Mouse (Mus musculus): Measurements from ENCODE around the gene Zfp362.
A peak's percentile ranks its signal among the peaks of the same experiment; 100 is the strongest.

Zfp362 gene

DNA sequence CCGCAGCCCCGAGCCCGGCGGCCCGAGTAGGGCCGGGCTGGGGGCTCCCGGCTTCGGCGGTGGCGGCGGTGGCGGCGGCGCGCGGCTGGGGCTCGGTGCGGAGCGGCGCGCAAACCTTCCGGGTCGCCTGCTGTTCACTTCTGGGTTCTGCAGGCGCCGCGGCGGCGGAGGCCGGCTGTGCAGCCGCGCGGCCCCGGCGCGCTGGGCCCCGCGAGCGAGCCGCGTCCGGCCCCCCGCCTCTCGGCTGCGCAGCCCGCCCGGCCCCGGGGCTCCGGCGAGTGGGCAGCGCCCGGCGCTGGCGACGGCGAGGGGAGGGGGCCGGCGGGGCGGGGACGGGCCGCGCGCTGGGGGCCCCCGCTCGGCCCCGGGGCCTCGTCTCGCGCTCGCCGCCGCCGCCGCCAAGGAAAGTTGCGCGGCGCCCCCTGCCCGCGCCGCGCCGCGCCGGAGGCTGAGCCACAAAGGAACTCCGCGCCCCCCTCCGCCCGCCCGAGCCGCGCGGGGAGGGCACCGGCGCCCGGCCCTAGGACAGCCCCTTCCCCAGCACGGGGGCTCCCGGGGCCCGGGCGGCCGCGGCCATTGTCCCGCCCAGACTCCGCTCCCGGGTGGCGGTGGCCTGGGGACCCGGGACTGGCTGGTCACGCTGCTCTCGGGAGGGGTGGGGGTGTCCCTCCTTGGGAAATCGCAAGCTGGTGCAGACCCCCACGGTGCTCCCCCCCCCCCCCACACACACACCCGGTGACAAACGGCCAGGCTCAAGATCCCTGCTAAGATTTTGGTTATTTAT, at the start of gene Zfp362:
TSS of gene Zfp362 (minus strand) at position 3 of the 784 bp plus-strand sequence.
- no peak for DNase-seq (ENCODE audit: low read depth, low spot score)

GRCm38 (mm10) chr4:128855613-128856040, 49.8 kb upstream of the Zfp362 start:
- no peak for DNase-seq (ENCODE audit: low read depth, low spot score)

DNA sequence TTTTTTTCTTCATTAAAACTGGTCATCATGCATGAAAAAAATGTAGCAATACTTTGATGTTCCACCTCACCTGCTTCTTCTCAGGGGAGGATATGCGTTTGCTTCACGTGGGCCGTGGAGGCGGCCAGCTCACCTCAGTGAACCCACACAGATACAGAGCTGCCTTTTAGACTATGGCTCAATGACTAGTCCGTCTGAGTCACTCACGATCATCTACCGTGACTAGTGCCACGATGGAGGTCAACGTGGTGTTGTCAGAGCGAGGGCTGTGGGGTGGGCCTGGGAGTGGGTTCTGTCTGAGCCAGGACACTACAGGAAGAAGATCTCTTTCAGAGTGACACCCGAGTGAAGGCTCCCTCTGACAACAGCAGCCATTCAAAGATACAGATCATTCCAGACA, 47.3 kb upstream of the Zfp362 start:
- no peak for DNase-seq (ENCODE audit: low read depth, low spot score)

DNA sequence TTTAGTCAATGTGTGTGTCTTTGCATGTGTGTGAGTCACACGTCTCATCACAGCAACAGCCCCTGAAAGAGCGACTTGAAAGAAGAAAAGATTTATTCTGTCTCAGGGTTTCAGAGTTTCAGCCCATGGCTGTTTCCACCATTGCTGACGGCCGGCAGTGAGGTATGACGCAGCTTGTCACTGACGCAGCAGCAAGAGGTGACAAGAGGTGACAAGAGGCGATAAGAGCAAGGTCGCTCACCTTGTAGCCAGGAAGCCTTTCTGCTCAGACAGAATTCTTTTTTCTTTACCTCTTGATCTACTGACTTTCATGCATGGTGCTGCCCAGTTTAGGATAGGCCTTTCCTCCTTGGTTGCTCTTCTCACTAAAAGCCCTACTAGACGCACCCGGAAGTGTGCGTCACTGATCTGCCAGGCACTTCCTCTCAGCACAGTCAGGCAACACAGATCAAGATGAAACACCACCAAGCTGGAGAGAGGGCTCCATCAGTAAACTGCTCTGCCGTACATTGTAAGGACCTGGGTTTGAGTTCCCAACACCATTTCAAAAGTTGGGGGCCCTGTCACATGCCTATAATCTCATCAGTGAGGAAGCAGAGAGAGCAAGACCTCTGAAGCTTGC, 46.5 kb upstream of the Zfp362 start:
- no peak for DNase-seq (ENCODE audit: low read depth, low spot score)

DNA sequence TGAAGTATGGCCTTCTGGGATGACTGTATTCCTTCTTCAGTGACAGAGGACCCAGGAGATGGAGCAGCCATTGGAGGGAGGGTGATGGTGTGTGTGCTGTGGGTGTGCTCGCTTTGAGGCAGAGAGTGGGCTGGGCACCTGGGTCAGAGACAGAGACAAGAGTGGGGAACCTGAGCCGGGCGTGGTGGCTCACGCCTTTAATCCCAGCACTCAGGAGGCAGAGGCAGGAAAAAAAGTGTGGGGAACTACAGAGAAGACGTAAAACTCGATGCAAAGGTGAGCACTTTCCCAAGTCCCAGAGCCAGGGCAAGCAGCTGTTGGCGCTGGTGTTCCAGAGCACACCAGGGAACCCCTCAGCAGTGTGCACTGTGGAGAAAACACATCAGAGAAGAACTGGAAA, 43.8 kb upstream of the Zfp362 start:
- no peak for DNase-seq (ENCODE audit: low read depth, low spot score)

DNA sequence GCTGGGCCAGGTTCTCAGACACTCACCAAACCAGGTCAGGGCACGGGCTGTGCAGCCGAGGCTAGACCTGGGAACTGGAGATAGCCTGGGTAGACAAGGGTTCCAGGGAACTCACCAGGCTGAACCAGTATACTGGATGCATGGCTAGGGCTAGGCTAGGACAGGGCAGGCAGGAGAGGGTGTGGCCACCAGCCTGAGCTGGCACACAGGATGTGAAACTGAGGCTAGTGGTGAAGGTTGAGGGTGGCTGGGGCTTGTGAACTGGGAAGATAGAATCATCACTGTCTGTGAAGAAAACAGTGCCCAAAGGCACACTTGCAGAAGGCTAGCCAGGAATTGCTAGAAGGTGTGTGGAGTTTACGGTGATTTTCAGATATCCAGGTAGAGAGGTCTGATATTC, 43.1 kb upstream of the Zfp362 start:
- DNase-seq (ENCODE audit: low read depth, low spot score): no peak

DNA sequence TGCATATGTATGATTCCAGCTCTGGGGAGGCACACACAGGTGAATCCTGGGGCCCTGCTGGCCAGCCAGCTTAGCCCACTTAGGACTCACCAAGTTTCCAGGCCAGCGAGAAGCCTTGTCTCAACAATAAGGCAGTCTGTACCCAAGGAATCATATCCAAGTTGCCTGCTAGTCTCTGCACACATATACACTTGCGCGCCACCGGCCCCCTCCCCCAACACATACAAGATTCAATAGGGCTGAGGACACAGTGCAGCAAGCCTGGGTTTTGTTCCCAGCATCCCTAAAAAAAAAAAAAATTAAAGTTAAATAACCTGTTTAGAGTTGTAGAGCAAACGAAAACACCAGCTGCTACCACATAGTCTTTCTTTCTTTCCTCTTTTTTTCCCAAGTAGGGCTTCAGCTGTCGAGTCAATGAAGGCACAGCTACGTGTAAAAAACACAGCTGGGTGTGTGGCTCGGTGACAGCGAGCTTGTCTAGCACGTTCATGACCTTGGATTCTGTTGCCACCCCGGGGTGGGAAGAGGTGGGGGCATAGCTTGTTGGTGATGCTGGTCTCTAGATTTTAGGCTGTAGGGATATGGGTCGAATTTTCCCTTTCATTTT, 39.6 kb upstream of the Zfp362 start:
- no peak for DNase-seq (ENCODE audit: low read depth, low spot score)

DNA sequence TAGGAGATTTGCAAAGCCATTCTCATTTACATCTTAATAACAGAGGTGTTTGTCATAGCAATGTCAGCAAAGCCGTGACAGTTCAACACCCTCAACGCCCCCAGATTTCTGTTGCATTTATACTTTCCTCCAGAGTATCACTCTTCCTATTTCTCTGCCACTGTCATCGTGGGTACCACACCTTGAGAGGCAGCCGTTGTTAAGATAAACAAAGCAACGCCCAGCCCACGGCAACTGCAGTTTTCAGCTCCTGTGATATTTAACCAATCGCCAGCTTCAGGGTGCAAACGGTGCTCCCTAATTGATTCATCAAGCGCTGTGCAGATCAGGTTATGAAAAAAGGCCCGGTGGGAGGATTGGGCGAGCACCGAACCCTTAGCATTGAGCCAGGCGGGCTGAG, 38.7 kb upstream of the Zfp362 start:
- DNase-seq (ENCODE audit: low read depth, low spot score): no peak

- DNase-seq (ENCODE audit: low read depth, low spot score): no peak
Measured at GRCm38 (mm10) chr4:128841259-128841658, 35.4 kb upstream of the Zfp362 start.

DNA sequence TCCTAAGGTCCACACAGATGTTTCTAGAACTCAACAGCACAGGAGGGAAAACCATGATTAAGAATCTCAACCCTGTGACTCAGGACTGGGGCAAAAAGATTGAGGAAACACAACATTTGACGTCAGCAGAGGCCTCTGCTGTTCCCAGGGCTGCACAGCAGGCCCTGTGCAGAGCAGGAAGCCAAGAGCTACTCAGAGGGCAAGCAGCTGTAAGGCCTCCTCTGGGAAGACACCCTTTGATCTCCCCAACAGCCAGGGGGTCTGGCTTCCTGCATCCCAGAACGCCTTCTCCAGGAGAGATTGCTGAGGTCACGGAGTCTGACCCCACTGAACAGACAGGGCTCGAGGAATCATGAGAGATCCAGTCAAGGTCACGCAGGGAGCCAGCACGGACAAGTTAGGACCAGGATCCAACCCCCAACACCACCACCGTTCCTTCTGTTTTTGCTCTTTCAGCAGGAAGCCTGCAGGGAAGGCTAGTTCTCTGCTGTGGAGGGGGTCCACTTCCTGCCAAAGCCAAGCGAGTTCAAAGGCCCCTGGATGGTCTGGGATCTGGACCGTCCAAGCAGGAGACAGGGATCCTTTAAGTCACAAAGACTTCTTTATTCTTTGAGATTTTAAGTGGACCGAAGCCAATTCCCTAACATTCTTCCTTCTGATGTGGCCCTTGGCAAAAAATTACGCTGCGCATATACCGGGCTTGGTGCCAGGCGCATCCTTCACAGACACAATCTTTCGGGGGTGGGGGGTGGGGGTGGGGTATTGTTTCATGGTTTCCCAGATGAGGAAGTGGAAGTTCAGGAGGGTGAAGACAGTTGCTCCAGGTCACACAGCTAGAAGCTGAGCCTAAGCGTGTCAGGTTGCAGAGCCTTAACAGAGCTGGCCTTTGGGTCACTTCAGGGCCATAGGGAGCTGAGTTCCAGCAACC, 34.2 kb upstream of the Zfp362 start:
- DNase-seq (ENCODE audit: low read depth, low spot score): no peak

DNA sequence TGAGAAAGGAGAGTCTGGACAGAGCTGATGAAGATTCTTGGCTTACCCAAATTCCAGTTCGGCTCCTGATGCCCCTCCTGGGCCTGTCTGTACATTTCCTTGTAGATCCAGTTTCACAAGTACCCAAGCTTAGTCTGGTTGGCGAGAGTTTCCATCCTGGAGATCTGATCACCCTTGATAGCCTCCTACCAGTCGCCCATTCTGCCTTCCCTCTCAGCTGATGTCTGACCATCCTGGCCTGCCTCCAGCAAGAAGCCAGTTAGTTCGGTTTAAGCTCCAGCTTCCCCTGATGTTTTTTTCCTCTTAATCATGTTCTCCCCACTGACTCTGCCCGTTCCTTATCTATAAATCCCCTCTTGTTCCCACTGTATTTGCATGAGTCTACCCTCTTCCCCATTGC, 32.4 kb upstream of the Zfp362 start:
- no peak for DNase-seq (ENCODE audit: low read depth, low spot score)

DNA sequence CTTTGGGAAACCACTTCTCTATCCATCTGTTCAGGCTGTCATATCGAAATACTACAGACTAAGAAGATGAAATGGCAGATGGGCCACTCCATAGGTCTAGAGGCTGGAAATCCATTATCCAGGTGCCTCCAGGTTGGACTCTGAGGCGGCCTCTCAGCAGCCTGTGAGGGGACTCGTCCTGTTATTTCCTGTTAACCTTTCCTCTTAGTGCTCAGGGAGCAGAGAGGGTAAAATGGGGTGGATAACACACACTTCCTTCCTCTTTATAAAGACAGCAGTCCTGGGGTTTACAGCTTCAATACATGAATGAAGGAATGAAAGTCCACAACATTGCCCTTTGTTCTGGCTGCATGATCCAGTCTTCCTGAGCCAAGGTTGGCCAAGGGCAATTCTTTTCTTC, 18.3 kb upstream of the Zfp362 start:
- DNase-seq (ENCODE audit: low read depth, low spot score): no peak

DNA sequence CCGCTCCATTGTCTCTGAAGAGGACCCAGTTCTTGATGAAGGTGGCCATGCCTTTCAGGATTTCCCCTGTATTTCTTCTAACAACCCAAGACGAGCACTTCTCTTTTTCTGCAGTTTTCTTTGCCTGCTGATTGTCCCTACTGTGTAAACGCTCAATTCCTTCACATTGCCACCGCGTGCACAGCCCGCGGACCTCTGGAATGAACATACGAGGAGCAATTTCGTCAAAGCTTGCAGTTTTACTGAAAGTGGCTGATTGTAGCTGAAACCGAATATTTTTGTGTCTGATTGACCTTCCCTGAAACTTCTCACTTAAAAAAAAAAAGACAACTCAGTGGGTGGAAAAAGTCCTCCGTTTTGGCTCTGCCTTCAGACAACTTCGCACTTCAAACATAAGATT, 14.7 kb upstream of the Zfp362 start:
- DNase-seq (ENCODE audit: low read depth, low spot score): no peak

DNA sequence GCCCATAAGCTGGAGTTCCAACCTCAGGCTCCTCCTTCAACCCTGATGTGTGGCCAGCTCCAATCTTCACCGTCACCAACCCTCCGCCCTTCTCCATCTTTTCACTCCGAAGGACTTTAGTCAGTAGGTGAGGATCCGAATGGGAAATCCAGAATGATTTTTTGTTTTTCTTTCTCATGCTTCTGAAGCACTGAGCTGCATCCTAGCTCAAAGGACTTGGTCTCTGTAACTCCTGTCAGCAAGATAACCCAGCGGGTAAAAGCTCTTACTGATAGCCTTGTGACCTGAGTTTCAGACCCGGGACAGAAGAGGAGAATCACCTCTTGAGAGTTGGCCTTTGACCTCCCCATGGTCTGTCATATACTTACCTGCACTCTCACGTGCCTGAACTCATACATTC, 11.2 kb upstream of the Zfp362 start:
- no peak for DNase-seq (ENCODE audit: low read depth, low spot score)

- DNase-seq (ENCODE audit: low read depth, low spot score): peak; percentile 69
Measured at GRCm38 (mm10) chr4:128811382-128812056, 5.7 kb upstream of the Zfp362 start.

DNA sequence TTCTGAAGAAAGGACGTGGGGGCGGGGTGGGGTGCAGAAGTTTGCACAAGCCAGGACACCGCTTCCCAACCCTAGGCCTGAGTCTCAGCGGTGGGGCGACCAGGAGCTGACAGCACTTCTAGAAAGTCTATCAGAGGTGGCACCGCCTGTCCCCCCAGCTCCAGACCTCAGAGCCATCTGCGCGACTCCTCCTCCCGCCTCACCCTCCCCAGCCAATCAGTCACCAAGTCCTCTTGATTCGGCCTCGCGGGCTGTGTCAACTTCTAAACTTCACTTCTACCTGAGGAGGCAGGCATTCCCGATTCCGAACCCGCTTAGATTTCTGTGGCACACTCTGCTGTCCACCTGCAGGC, 958 bp upstream of the Zfp362 start:
- DNase-seq (ENCODE audit: low read depth, low spot score): no peak

DNA sequence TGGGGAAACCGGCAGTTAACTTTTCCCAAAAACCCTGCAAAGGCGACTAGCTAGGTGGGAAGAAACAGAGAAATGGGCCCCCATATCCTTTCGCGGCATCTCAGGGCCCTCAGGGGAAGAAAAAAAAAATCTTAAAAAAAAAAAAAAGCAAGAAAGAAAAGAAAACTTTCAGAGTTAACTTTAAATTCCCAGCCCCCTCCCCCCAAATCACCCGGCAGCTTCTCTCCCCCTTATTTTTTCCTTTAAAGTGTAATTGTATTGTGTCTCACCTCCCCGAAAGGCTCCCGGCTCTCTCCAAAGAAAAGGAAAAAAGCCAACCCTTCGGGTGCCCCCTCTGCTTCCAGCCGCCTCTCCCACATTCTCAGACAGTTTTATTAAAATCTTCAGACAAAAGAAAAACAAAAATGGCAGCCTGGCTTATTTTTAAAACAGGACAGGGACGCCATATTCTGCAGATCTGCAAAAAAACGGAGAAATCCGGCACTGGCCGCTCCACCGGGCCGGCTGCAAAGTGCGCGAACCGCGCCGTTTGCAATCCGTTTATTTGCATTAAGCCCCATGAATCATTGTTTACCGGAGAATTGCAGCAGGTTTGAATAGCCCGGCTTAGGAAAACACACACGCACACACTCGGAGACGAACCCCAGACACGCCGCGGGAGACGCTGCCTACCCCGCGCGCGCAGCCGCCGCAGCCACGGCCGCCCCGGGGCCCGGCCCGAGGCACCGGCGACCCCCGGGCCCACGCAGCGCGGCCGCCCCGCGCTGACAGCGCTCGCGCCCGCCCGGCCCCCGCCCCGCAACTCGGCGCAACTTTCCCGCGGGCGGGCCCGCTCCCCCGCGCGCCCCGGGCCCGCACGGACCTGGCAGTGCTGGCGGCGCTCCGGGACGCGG, 449 bp downstream of the Zfp362 start:
- DNase-seq (ENCODE audit: low read depth, low spot score): no peak

DNA sequence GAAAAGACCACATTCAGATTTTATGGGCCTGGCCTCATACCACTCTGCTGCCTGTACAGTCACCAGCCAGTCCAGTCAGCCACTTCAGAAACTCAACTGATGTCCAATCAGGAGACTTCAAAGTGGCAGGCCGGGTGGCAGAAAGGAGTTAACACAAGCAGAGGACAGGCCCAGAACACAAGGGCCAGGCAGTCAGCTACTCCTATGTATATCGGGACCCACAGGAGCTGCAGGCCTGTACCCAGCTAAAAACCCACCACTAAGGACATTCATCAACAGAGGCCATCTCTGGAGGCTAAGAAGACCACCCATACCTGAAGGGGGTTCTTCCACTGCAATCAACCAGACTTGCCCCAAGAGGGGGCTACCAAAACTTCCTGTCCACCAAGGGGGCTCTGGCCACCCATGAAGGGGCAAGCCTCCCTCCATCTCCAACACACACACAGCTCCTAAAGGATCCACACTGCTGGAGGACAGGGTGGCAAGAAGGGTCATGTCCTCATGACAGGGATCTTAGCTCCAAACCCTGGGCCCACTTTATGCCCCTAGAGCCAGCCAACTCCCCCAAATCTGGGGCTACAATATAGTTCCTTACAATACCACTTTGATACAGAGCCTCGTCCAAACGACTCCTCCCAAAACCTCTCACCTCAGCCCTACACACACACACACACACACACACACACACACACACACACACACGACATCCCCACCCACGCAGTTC, 1.3 kb downstream of the Zfp362 start:
- DNase-seq (ENCODE audit: low read depth, low spot score): no peak

DNA sequence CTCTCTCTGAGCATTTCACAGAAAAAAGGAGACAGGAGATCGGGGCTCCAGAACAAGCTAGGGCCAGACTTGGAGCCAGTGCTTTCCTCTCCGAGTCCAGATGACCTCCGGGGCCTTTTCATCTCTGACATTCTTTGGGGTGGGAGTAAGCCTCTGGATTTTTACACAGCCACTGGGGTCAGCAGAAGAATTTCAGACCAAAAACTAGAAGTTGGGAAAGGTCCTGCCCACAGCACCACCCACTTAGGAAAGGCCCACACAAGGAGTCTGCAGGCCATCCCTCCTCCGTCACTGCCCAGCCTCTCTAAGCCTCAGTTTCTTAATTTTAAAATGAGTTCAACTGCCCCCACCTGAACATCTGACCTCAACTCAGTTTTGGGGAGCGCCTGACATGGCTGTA, 2.3 kb downstream of the Zfp362 start:
- no peak for DNase-seq (ENCODE audit: low read depth, low spot score)
